Mouse (Mus musculus) granulocyte monocyte progenitor cell, adult 5-6 weeks (primary cell): ENCODE data around the gene 2700097O09Rik. TPM values are rescaled to one million over a fixed set of nuclear protein-coding genes. Genes with fewer than 3 reads are reported as not detected.
"Not testable (repeated sequence)": the region's sequence is repeated elsewhere in the genome, so short reads cannot be mapped to it uniquely, and the experiment has no call there.

ENCODE experiments used
- ATAC-seq: replicated peaks from 2 replicates; pipeline ENCODE4 v1.8.0; 2016; ENCODE audit warnings: mild to moderate bottlenecking, moderate TSS enrichment, inconsistent platforms; ENCODE audit not compliant: poor library complexity, severe bottlenecking
- total RNA-seq, 2 experiments: library from RNA; stranded (forward) in 1 of 2; stranded (reverse) in 1 of 2; fragments of 200-712, 200-1000 nt in 1 of 2; fragments of >200 nt in 1 of 2; fragmentation: Nextera tagmentation in 1 of 2; gene quantifications; 2 replicates each; pipeline ENCODE4 v1.2.3; 2014 to 2017

Gene 2700097O09Rik
- total RNA-seq, 2 experiments from 2014 or later, result 5.2 to 10.6 TPM

DNA sequence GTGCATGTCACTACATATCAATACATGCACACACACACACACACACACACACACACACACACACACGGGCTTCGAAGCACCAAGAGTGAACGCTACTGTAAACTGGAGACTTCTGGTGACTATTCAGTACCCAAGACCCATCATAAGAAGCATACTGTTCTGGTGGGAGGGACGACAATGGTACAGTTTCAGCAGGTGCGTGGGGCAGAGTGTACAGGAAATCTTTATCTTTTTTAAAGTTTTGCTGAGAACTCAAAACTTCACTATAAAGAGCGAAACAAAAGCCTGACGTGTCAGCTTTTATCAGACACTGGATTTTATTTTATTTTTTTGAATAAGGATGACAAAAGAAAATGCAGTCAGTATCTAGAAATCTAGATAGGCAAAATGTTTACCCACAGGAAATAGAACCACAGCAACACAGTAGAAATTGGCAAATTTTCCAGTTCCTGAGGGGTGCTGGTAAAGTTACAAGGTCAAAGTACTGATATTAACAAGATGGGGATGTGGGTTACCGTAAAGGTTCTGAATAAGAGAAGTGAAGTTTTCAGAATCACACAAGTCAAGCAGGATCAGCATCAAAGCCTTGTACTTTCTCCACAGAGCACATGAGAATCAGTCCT lies 30.1 kb downstream of the 2700097O09Rik start:
- peak; percentile 55 for ATAC-seq

DNA sequence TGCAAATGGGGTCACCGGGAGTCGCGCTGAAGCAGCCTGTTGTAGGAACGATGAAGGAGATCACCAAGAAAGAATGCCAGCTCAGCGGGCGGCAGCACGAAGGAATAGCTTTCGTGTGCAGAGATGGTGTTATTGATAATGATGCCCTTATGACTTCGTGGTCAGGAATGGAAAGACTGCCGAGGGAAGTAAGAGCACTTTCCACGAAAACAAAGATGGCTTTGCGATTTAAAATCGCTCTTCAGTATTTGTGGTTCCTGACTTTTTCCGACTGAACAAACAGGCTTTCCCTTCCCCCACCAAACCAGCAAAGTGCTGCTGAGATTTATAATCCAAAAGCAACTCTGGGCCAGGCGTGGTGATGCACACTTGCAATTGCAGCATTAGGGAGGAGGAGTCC lies 38.9 kb downstream of the 2700097O09Rik start:
- no peak for ATAC-seq

DNA sequence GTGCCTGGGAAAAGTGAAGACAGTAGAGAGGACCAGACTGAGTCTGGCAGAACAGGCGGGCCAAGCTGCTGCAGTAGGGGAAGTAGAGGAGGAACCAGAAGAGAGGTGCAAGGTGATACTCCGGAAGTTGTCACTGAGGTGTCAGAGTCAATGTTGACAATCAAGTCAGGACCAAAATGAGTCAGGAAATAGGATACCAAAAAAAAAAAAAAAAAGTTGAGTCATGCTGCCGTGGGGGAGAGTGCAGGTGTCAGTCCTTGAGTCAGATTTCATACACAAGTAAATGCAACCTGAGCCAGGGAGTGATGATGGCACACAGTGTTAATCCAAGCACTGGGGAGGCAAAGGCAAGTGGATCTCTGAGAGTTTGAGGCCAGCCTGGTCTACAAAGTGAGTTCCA lies 52.8 kb downstream of the 2700097O09Rik start:
- peak; percentile 35; the same call in 1 of the 2 replicates for ATAC-seq

- no peak for ATAC-seq
These were observed 56.6 kb downstream of the 2700097O09Rik start for GRCm38 (mm10) chr12:55023284-55023683.

- peak; percentile 91 for ATAC-seq
These were observed 60.5 kb downstream of the 2700097O09Rik start for GRCm38 (mm10) chr12:55019421-55019877.

GRCm38 (mm10) chr12:55017119-55017721 lies 62.7 kb downstream of the 2700097O09Rik start:
- no peak for ATAC-seq

- ATAC-seq, result peak; percentile 40
These were observed 63.4 kb downstream of the 2700097O09Rik start for GRCm38 (mm10) chr12:55016339-55017118.

DNA sequence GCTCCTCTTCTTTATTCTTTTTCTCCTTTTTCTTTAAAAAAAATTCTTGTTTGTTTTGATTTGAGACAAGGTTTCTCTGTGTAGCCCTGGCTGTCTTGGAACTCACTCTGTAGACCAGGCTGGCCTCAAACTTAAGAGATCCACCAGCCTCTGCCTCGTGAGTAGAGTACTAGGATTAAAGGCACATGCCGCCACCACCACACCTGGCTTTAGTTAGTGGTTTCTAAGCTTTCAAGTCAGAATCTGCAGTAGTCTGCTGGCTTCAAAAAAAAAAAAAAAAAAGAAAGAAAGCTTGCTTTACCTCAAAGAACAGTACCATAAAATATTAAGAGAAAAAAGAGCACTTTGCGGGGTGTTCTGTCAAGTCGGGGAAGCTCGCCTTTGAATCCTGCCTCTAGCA lies 64.5 kb downstream of the 2700097O09Rik start:
- no peak for ATAC-seq

DNA sequence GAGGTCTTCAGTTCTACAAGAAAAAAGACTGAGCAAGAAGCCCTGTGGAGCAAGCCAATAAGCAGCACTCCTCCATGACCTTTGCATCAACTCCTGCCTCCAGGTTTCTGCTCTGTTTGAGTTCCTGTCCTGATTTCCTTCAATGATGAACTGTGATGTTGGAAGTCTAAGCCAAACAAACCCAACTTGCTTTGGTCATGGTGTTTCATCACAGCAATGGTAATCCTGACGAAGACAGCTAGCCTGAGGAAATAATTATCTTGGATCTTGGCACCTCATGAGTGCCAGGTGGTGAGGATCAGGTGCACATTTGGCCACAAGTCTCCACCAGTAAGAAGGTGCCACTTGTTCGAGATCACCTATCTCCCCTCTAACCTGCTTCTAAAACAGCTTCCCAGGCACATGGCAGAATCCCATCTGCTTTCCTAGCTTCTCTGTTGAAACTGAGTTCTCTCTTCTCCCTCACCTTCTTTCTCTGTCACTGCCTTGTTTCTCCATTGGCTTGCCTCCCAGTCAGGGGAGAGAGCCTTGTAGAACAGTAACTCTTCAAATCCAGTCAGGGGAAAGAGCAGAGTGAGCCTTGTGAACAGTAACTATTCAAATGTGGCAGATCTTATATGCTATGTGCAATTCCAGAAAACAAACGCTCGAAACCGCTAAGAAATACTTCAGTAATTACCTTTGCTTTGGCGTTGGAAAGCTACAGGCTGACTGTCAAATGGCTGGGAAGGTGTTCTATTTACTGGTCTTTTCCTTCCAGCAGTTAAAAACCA lies 66.1 kb downstream of the 2700097O09Rik start, which contains the start of gene Baz1a:
Baz1a (minus strand) TSS at position 723 of the 773 bp plus-strand sequence.
- no peak for ATAC-seq

GRCm38 (mm10) chr12:55013031-55013430 lies 66.9 kb downstream of the 2700097O09Rik start:
- ATAC-seq, result no peak

DNA sequence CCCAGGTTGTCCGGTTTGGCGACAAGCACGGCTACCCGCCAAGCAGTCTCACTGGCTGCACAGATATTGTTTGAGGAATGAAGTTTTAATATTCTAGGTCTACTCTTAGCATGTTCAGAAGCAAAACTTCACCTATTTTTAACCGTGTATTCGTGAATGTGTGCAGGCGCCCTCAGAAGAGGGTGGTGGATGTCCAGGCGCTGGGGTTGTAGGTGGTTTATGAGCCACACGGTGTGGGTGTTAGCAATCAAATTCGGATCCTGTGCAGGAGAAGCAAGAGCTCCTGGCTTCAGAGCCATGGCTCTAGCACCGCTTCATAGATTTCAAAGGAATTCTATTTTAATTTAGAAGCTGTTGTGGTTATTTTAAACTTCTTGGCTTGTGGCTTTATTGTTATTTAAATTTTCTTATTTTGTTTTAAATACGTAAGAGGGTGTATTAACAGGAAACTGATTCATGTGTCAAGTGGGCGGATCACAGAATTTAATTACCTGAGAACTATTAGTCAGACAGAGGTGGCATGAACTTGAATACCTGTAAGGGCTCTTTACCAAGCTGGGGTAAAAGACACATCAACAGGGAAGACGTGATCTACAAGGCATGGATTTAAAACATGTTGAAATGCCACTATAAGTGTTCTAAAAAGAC lies 72.4 kb downstream of the 2700097O09Rik start:
- ATAC-seq, result no peak

DNA sequence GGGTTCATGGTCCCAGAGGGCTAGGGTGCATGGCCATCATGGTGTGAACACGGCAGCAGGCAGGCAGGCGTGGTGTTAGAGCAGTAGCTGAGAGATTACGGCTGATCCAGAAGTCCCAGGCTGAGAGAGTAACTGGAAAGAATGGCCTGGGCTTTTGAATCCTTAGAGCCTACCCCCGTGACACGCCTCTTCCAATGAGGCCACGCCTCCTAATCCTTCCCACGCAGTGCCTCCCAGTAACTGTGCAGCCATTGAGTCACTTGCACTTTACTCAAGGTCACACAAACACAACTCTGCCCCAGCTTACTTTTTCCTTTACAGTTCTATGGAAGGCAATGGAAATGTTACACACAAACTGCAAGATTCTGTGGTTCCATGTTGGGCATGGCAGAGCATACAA lies 73.8 kb downstream of the 2700097O09Rik start:
- no peak for ATAC-seq

DNA sequence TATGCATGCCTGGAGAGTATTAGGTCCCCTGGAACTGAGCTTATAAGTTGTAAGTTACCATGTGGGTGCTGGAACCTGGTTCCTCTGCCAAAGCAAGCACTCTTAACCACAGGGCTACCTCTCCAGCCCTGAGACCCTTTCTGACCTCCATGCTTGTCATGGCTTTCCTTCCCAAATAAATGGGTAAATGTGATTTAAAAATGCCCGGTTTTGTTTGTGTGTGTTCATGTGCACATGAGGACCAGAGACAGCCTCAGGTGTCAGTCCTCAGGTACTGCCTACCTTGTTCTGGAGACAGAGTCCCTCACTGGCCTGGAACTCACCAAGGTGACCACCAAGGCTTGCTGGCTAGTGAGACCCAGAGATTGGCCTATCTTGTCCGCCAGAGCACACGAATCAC lies 75.5 kb downstream of the 2700097O09Rik start:
- ATAC-seq, result no peak

DNA sequence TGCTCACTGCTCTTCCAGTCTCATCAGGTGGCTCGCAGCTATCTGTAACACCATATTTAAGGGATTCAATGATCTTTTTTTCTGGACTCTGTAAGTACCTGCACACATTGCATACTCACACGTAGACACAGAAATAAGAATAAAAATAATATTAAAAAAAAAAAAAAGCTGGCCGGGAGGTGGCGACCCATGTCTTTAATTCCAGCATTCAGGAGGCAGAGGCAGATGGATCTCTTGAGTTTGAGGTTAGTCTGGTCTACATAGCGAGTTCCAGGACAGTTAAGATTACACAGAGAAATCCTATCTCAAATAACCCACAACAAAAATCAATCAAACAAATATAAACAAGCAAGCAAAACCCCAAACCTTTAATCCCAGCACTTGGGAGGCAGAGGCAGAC lies 76.1 kb downstream of the 2700097O09Rik start:
- no peak for ATAC-seq

- not testable (repeated sequence) for ATAC-seq
These were observed 77.4 kb downstream of the 2700097O09Rik start for GRCm38 (mm10) chr12:55002532-55002931.

DNA sequence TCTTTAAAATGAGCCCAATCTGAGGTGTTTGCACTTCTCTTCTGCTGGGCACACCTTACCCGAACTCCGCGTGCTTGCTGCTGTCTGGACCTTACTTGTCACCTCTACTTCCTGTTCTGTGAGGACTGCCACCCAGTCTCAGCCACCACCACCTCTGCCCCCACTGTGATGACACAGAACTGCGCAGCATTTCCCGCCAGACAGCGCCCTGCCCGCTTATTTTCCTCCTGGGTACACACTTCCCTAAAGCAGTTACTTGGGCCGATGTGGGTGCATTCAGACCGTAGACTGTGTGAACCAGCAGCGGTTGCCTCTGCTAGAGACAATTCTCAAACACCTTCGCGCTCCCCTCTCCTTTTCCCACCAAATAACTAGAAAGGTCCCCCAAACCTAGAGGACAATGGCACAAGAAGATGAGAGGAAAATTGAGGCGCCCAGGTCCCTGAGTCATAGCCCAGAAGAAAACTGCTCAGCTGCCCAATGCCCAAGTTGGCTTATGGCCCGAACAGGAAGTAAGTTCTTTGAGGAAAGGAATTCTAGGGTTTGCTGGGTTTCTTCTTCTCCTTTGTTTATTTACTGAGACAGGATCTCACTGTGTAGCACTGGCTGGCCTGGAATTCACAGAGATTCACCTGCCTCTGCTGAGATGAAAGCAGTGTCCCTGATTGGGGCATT lies 80.8 kb downstream of the 2700097O09Rik start:
- peak; percentile 99 for ATAC-seq

DNA sequence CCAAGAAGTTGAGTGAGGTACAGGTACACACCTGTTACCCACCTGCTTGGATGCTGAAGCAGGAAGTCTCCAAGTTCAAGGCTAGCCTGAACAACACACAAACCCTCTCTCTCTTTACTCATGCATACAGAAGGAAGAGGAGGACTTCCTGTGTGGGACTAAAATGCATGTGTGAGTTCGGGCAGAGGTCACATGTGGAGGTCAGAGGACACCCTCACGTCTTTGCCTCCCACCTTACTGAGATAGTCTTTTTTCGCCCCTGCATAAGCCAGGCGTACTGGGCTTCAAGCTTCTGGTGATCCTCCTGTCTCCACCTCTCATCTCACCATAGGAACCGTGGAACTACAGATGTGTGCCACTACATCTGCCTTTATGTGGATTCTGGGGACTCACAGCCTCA lies 81.5 kb downstream of the 2700097O09Rik start:
- no peak for ATAC-seq

- ATAC-seq, result no peak
These were observed 82.9 kb downstream of the 2700097O09Rik start for GRCm38 (mm10) chr12:54996979-54997474.

DNA sequence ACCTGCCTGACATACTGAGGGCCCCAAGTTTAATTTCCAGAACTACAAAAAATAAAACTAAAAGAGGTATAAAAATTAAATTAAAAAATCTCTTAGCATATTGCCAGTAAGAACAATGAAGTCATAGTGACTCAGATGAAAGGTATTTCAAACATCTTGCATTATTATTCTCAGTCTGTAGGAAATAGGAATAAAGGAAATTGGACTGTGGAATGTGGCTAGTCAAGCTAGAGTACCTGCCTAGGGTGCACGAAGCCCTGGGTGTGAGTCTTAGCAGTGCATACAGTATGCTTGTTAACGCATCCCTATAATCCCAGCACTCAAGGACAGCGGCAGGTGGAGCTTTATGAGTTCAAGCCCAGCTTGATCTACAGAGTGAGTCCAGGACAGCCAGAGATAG lies 83.9 kb downstream of the 2700097O09Rik start:
- ATAC-seq, result no peak
